Mouse (Mus musculus) heart, postnatal 4 days (tissue): ENCODE measurements around the gene Glo1. TPM values are rescaled to one million over a fixed set of nuclear protein-coding genes. Genes with fewer than 3 reads are reported as not detected.

ENCODE experiments used
- DNase-seq: peaks from one replicate; pipeline ENCODE4 v3.0.0; 2021
- total RNA-seq, 2 experiments: library from RNA; stranded (reverse); gene quantifications; 2 replicates each; pipeline ENCODE4 v1.2.3; 2021

The Glo1 gene
- total RNA-seq, 2 experiments from 2014 or later: 135 to 136 TPM

DNA sequence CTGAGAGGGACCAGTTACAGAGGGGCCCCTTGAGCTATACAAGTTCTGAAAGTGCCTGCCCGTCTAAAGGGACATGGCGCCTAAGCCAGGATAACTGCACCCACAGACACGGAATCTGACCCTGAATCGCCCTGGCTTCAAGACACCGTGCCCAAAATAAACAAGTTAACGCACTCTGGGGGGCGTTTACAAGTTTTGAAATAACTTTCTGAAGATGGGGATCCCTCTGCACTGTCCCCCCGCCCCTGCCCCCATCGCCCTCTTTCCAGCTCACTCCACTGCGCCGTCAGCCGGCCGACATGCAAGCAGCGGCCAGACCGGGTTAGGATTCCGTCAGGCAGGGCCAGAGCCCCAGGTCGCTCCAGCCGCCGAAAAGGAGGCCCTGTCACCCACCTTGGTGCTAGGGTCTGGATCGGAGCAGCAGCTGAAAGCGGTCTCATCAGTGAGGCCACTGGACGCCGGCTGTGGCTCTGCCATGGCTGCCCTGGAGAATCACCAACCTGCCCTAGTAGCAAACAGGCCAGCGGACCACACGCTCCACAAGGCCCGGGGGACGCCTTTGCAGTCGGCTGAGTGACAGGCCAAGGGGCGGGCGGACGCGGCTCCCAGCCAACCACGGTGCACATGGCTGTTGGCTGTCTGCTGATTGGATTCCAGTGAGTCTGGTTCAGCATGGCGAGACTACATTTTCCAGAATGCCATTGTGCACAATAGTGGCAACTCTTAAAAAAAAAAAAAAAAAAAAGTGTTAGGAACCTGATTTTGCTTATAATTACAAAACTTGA lies 14.4 kb downstream of the Glo1 start:
- peak; percentile 100 for DNase-seq

DNA sequence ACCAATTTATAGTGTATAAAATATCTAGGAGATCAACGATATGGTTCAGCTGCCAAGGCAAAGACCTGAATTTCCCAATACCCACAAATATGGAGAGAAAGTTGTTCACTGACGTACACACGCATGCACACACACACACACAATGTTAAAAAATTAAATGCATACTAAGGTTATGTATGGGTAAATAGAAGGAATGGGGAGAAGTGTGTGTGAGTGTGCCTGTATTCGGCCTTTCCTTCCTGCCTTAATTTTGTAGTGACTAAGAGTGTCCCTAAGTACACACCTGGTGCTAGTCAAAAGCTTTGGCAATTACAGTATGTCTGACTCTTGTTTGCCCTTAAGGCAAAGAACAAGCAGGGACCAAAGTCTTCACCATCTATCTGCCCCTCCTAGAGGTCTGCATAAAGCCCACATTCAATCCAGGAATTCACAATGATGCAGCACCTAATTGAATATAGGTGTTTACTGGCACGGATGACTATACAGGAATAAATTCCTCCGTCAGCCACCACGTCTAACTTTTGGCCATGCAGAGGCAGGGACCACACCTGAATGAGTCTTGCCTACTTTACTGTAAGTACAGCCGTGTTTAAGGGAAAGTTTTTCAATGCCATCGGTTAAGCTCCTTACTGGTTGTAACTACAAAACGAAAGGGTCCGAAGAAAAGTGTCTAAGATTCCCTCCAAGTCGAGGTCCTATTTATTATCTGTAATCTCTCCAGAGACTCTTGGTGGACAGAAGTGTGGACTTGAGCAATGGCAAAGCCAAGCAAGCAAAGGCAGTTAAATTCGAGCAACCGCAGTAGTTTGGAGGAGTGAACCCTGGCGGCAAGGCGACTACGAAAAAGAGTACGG lies 15.2 kb downstream of the Glo1 start:
- no peak for DNase-seq

DNA sequence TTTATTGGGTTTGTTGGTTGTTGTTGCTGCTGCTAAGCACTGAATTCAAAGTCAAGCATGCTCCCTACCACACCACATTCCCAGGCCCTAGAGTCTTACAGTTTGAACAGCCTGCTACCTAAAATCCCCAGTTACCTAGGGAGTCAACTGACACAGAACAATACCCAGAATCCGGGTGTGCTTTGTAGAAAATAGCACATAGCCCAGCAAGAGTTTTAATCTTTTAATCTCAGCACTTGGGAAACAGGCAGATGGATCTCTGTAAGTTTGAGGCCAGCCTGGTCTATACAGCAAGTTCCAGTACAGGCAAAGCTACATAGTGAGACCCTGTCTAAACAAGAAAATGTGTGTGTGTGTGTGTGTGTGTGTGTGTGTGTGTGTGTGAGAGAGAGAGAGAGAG lies 15.9 kb downstream of the Glo1 start:
- no peak for DNase-seq

DNA sequence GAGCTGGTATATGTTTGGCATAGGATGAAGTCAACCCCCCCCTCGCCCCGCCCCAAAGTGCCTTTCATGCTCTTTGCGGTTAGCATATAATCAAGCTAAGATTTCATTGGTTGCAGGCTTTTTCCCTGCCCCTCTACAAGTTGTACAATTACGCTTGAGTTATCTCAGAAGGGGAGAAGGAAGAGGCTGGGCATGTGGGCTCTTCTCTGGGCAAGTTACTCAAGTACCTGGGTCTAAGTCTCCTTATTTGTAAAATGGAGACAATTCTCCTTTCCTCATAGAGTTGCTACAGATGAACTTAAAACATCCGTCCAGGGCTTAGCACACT lies 16.7 kb downstream of the Glo1 start:
- DNase-seq: no peak

- peak; percentile 36 for DNase-seq
Observed at GRCm38 (mm10) chr17:30609305-30609979, 17.2 kb downstream of the Glo1 start.

GRCm38 (mm10) chr17:30607909-30608495 lies 18.7 kb downstream of the Glo1 start:
- DNase-seq: no peak

DNA sequence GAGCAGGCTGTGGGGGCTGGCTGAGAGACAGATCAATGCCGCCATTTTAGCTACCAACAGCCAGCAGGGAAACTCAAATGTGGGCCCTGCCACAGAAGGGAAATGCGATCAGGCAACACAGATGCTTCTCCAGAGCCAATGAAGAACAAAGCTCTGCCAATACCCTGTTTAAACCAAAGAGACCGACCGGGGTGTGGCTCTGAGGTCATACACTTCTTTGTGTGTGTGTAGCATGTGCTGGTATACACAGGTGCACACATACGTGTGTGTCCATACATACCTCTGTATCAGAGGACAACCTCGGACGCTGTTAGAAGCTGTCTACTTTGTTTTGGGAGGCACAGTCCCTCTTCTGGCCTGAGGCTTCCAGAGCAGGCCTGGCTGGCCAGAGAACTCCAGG lies 19.3 kb downstream of the Glo1 start:
- no peak for DNase-seq

DNA sequence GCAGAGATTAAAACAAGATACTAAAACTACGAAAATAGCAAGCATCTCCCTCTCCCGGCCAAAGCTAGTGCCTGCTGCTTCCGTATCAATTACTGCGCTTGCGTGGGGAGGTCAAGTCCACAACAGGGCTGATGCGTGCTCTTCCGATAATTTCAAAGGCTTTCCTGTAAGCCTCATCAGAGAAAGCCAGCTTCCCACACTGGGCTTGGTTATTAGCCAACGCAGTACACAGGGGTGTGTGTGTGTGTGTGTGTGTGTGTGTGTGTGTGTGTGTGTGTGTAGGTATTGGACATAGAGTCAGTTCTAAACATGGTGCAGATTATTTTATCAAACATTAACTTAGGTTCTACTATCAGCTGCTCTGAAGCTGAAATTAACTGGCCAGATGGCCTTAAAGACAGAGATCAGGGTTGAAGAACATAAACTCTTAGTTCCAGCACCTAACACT lies 20.0 kb downstream of the Glo1 start:
- DNase-seq: no peak

GRCm38 (mm10) chr17:30606206-30606605 lies 20.5 kb downstream of the Glo1 start:
- DNase-seq: no peak

DNA sequence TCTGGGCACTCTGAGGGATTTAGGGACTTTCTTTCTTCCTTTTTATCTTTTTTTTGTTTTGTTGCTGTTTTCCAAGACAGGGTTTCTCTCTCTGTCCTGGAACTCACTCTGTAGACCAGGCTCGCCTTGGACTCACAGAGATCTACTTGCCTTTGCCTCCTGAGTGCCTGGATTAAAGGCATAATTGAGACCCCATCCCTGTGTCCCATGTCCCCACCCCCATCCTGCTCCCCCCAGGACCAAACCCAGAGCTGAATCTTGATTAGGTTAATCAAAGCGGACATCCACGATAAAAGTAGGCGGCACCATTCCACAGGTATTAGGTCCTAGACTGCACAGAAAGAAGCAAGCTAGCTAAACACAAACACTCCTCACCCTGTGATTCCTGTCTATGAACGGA lies 21.7 kb downstream of the Glo1 start:
- no peak for DNase-seq

GRCm38 (mm10) chr17:30604296-30604695 lies 22.4 kb downstream of the Glo1 start:
- no peak for DNase-seq

- DNase-seq: no peak
Observed at GRCm38 (mm10) chr17:30602175-30602574, 24.5 kb downstream of the Glo1 start.

GRCm38 (mm10) chr17:30598300-30598699 lies 28.4 kb downstream of the Glo1 start:
- DNase-seq: no peak

DNA sequence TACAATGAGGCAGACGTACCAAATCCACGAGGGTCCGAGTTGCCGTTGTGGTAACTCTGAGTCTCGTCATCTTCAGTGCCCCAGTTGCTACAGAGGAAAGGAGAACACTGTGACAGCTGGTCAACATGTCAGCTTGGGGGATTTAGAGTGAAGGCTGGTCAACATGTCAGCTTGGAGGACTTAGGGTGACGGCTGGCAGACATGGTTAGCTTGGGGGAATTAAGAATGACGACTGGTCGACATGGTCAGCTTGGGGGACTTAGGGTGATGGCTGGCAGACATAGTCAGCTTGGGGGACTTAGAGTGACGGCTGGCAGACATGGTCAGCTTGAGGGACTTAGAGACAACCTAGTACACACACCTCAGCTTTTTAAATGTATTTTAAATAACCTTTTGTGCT lies 28.9 kb downstream of the Glo1 start:
- no peak for DNase-seq

DNA sequence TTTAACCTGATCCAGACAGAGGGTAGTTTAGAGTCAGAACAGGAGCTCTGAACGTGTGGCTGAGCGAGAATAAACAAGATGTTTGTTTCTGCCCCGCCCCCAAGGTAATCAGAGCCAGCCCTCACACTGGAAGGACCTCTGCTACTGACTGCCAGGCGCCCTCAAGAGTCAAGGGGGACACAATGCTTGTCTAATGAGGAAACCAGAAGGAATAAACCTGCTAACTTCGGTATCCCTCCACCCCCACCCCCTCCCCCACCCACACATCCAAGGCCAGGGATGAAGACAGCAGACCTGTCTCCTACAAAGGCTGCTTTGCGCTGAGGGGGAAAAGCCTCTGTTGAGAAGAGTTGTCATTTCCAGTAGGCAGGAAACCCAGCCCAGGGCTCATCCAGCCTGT lies 31.8 kb downstream of the Glo1 start:
- no peak for DNase-seq

GRCm38 (mm10) chr17:30594407-30594806 lies 32.3 kb downstream of the Glo1 start:
- DNase-seq: no peak

DNA sequence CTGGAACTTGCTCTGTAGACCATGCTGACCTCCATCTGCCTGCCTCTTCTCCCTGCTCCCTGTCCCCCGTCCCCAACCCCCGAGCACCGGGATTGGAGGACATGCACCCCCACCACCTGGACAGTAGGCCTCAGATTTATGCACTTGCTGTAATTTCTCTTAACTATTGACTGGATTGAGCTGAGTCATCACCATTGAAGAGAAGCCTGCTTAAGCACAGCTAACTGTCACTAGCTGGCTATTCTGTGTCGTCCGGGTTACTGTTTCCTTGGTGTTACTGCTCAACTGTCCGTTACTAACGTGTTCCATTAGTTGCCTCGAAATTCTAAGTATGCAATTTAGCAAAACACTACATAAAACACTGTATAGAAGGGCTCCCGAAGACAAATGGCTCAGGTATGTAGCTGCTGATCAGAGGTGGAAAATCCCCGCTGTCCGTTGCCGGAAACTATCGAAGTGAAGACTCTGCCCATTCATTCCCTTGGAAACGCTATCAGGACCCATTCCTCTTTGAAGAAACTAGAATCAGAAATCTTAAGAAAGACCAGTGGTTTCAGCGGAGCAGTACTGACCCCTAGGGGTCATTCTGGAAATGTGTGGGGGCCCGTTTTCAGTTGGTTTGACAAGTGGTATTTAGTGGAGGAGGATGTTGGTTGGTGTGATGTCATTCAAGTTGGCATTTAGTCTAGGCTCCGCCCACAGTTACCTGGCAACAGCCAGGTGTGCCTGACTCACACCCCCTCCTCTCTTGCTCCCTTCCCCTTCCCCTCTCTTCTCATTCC lies 36.1 kb downstream of the Glo1 start:
- peak; percentile 72 for DNase-seq

DNA sequence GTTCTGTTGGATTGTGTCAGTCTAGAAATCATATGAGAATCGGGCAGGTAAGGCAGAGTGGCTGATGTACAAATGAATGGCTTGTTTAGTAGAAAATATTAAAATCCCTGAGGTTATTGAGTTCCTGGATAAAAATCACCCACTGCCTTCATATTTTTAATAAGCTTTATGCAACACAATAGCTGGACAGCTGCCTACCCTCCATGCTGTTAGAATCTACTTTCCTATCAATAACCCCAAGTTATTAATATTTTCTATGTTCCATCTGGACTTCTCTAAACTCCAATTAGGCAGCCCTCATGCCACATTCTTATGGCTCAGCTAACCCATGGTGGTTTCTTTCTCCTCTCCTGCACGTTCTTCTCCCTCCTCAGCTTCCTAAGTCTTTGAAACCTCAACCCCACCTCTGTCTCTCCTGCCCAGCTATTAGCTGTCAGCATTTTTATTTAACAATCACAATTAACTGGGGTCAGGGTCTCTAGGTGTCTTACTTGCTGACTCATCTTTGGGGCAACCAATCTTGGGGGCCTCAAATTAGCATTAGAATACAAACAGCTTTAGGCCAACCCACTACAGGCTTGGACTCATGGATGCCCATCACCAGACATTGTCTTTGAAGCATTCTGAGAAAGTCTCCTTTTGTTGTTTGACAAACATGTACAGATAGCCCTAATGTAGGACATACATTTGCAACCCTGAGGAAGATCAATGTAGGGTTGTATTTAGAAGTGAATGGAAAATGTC lies 43.2 kb downstream of the Glo1 start:
- no peak for DNase-seq

GRCm38 (mm10) chr17:30582313-30582712 lies 44.4 kb downstream of the Glo1 start:
- DNase-seq: no peak

DNA sequence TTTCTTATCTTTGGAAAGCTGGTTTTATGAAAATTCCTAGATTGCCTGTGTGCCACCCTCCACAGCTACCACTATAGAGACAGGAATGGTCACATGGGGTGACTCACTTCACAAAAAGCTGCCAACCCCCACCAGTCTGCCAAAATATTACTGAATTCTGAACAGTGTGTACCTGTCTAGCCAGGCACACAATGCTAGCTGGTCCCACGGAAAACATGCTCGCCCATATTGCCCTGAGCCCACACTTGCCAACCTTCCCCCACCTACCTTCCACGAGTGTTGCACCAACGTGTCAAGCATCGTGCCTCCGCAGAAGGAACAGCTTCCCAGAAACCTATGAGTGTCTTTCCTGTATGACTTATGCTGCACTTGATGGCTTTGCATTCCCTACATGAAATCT lies 45.5 kb downstream of the Glo1 start:
- DNase-seq: no peak

- DNase-seq: no peak
Observed at GRCm38 (mm10) chr17:30580781-30581180, 45.9 kb downstream of the Glo1 start.
